ENCODE assay signal across 31 mouse cellular contexts in genomic region chr9:77385611-77386010, GRCm38 (mm10). TPM values are rescaled to one million over a fixed set of nuclear protein-coding genes. Genes with fewer than 3 reads are reported as not detected.
DNase-seq lines count a peak whose midpoint lies in the region; ATAC-seq lines count a peak whose summit lies in the region.
"Had no signal": no experiment of that assay in that cellular context is flagged by ENCODE, and none has a peak within 500 bp of the region (broad histone marks: within the 10 kb centered on the region; RNA-seq: fewer than 3 reads in every experiment).

No protein-coding gene starts in this region.

- no peak for DNase-seq in heart, adult 18-20 months
- no peak for DNase-seq in limb, embryonic 10.5 days (ENCODE audit: low spot score)
- DNase-seq in heart, postnatal 4 days, result peak; percentile 11
- DNase-seq in embryo, embryonic 9.5 days (ENCODE audit: extremely low spot score), result no peak
- DNase-seq in cerebellum, postnatal 36 days, result no peak
- DNase-seq: adrenal gland, adult 8-10 months; B cell, adult 2 months; cerebellum, adult 11-12 months; cerebellum, postnatal 14 days; embryo, embryonic 11 days; gastrocnemius, adult 2 months; kidney, postnatal 25 days; layer of hippocampus, postnatal 36 days; liver; right cerebral cortex, postnatal 14 days; thymus, postnatal 14 days had no signal

- peak overlapping the region; percentile 50 for H3K4me2 ChIP-seq in heart, embryonic 12.5 days
- 0 out of 2 replicates have a peak overlapping the region, but pooled peaks have one; percentile 1 for H3K4me2 ChIP-seq in limb, embryonic 12.5 days
- H3K4me2 ChIP-seq in neural tube, embryonic 15.5 days, result peak overlapping the region; percentile 22; the same call in 1 of the 2 replicates
- H3K4me2 ChIP-seq: forebrain, embryonic 13.5 days; hindbrain, embryonic 13.5 days; liver, embryonic 15.5 days had no signal

- WGBS in heart, embryonic 12.5 days, result 59% methylated on average over 12 of the region's 12 CpGs
- WGBS in limb, embryonic 12.5 days, result 73% methylated on average over 12 of the region's 12 CpGs
- 91% methylated on average over 12 of the region's 12 CpGs for WGBS in limb, embryonic 10.5 days
- 72% methylated on average over 12 of the region's 12 CpGs for WGBS in neural tube, embryonic 15.5 days

- peaks cover 14% of the 10 kb centered on the region for H3K4me1 ChIP-seq in heart, embryonic 12.5 days (replicated peaks)
- H3K4me1 ChIP-seq in limb, embryonic 12.5 days (replicated peaks), result peaks cover 15% of the 10 kb centered on the region
- H3K4me1 ChIP-seq in limb, embryonic 10.5 days, result no peaks in the 10 kb centered on the region
- 0 out of 2 replicates have a peak, but pooled peaks cover 6% of the 10 kb centered on the region for H3K4me1 ChIP-seq in neural tube, embryonic 15.5 days
- H3K4me1 ChIP-seq: forebrain, embryonic 13.5 days; hindbrain, embryonic 13.5 days; liver, embryonic 15.5 days had no signal

- no peaks in the 10 kb centered on the region for H3K27me3 ChIP-seq in heart, embryonic 12.5 days (replicated peaks)
- no peaks in the 10 kb centered on the region for H3K27me3 ChIP-seq in limb, embryonic 12.5 days
- H3K27me3 ChIP-seq in limb, embryonic 10.5 days (ENCODE audit: low read depth, poor library complexity, severe bottlenecking), result no peaks in the 10 kb centered on the region
- 0 out of 2 replicates have a peak, but pooled peaks cover 2% of the 10 kb centered on the region for H3K27me3 ChIP-seq in neural tube, embryonic 15.5 days (replicated peaks)
- H3K27me3 ChIP-seq: CH12.LX; forebrain, embryonic 13.5 days; hindbrain, embryonic 13.5 days; liver, embryonic 15.5 days; Patski had no signal

- ATAC-seq in heart, embryonic 12.5 days (ENCODE audit: insufficient number of reproducible peaks, low FRiP score), result 0 out of 2 replicates have a peak, but pooled peaks have one; percentile 28
- no peak for ATAC-seq in limb, embryonic 12.5 days (ENCODE audit: insufficient number of reproducible peaks, insufficient read depth, low FRiP score, low TSS enrichment, low read depth)
- ATAC-seq in neural tube, embryonic 15.5 days (ENCODE audit: low FRiP score), result no peak
- ATAC-seq: forebrain, embryonic 13.5 days; lung, postnatal 0 days; Patski had no signal

- peak overlapping the region; percentile 15; the same call in 1 of the 2 replicates for H3K4me3 ChIP-seq in heart, embryonic 12.5 days
- H3K4me3 ChIP-seq in limb, embryonic 12.5 days (replicated peaks), result no peak overlapping the region
- H3K4me3 ChIP-seq in limb, embryonic 10.5 days, result no peak overlapping the region
- no peak overlapping the region for H3K4me3 ChIP-seq in neural tube, embryonic 15.5 days (replicated peaks)
- H3K4me3 ChIP-seq: forebrain, embryonic 13.5 days; gastrocnemius, adult 2 months; hindbrain, embryonic 13.5 days; layer of hippocampus, adult 2 months; liver, embryonic 15.5 days had no signal

- H3K27ac ChIP-seq in heart, embryonic 12.5 days (ENCODE audit: poor library complexity, severe bottlenecking), result peak overlapping the region; percentile 25
- no peak overlapping the region for H3K27ac ChIP-seq in limb, embryonic 12.5 days
- no peak overlapping the region for H3K27ac ChIP-seq in limb, embryonic 10.5 days
- H3K27ac ChIP-seq in neural tube, embryonic 15.5 days (replicated peaks), result no peak overlapping the region
- H3K27ac ChIP-seq: forebrain, embryonic 13.5 days; gastrocnemius, adult 2 months; hindbrain, embryonic 13.5 days; layer of hippocampus, adult 2 months; liver, embryonic 15.5 days; macrophage; stomach, postnatal 0 days had no signal

- H3K36me3 ChIP-seq in heart, embryonic 12.5 days, result no peaks in the 10 kb centered on the region
- H3K36me3 ChIP-seq in limb, embryonic 12.5 days, result no peaks in the 10 kb centered on the region
- no peaks in the 10 kb centered on the region for H3K36me3 ChIP-seq in limb, embryonic 10.5 days
- no peaks in the 10 kb centered on the region for H3K36me3 ChIP-seq in neural tube, embryonic 15.5 days
- H3K36me3 ChIP-seq: G1E; hindbrain, embryonic 13.5 days; liver, embryonic 15.5 days had no signal

- H3K9me3 ChIP-seq in heart, embryonic 12.5 days (replicated peaks), result no peaks in the 10 kb centered on the region
- H3K9me3 ChIP-seq in limb, embryonic 12.5 days, result no peaks in the 10 kb centered on the region
- no peaks in the 10 kb centered on the region for H3K9me3 ChIP-seq in limb, embryonic 10.5 days (replicated peaks)
- H3K9me3 ChIP-seq in neural tube, embryonic 15.5 days (replicated peaks), result no peaks in the 10 kb centered on the region
- H3K9me3 ChIP-seq: forebrain, embryonic 13.5 days; hindbrain, embryonic 13.5 days; liver, embryonic 15.5 days had no signal

- no peak overlapping the region for H3K9ac ChIP-seq in heart, embryonic 12.5 days
- H3K9ac ChIP-seq in limb, embryonic 12.5 days (replicated peaks), result no peak overlapping the region
- no peak overlapping the region for H3K9ac ChIP-seq in neural tube, embryonic 15.5 days (replicated peaks)
- H3K9ac ChIP-seq: forebrain, embryonic 13.5 days; hindbrain, embryonic 13.5 days; liver, embryonic 15.5 days had no signal

RNA-seq across cellular contexts. Expression of gene Mlip, which starts 32.8 kb away (rescaled TPM):
- 67.8 and 70.9 TPM in 2 replicates for polyA plus RNA-seq in heart, embryonic 12.5 days (2016; fragmentation: Nextera tagmentation; extraction: Ambion mirVana)
- 100 to 1,000 TPM; 154 to 164 TPM for total RNA-seq in heart, adult 18-20 months (2021)
- 0.19 and 0.38 TPM in 2 replicates for polyA plus RNA-seq in limb, embryonic 12.5 days (2016; fragmentation: Nextera tagmentation; extraction: Ambion mirVana)
- 0.06 and 0.25 TPM in 2 replicates for polyA plus RNA-seq in limb, embryonic 10.5 days (2016; fragmentation: Nextera tagmentation; extraction: Ambion mirVana)
- 100 to 1,000 TPM; 159 to 165 TPM for total RNA-seq in heart, postnatal 4 days (2021)
- polyA plus RNA-seq in neural tube, embryonic 15.5 days (2015; fragmentation: Nextera tagmentation; extraction: Ambion mirVana), result 1.4 and 1.8 TPM in 2 replicates
- total RNA-seq: CH12.LX; granulocyte monocyte progenitor cell, adult 5-6 weeks had no signal
- polyA plus RNA-seq: G1E; kidney, embryonic 14.5 days; macrophage; Patski had no signal

Comparison
In these comparisons a context has a peak if more than half of its experiments do, and no peak if none do; other contexts are left out.
1. RNA of gene Mlip, which starts 32.8 kb away (polyA plus RNA-seq): 67.8 to 70.9 TPM in heart, embryonic 12.5 days; 1.4 to 1.8 TPM in neural tube, embryonic 15.5 days, 0.19 to 0.38 TPM in limb, embryonic 12.5 days and 0.06 to 0.25 TPM in limb, embryonic 10.5 days; every median in the first group is over 10 times any median in the second.
2. Peak in every context shown above with its lines, with median percentiles within 50 percentile points of each other: H3K4me2 ChIP-seq.